Mouse (Mus musculus) MEL-GATA-1-ER (cell line): ENCODE data around the gene Hyal5.

ENCODE experiments used
- DNase-seq: peaks from one replicate; pipeline ENCODE4 v3.0.0-alpha.2; 2012; ENCODE audit warnings: low read depth; ENCODE audit errors: extremely low read depth

Hyal5 gene

GRCm38 (mm10) chr6:24857697-24858096 is at the start of gene Hyal5:
Hyal5 (plus strand) TSS chr6:24857997.
- DNase-seq, result no peak

GRCm38 (mm10) chr6:24822070-24822469 is 35.7 kb upstream of the Hyal5 start:
- DNase-seq, result no peak

GRCm38 (mm10) chr6:24860320-24860719 is 2.5 kb downstream of the Hyal5 start:
- no peak for DNase-seq

- no peak for DNase-seq
Observed at GRCm38 (mm10) chr6:24863649-24864048, 5.9 kb downstream of the Hyal5 start.

- peak; percentile 54 for DNase-seq
Observed at GRCm38 (mm10) chr6:24894146-24894873, 36.5 kb downstream of the Hyal5 start.

- no peak for DNase-seq
Observed at GRCm38 (mm10) chr6:24894874-24895183, 37.0 kb downstream of the Hyal5 start.

- DNase-seq, result no peak
Observed at GRCm38 (mm10) chr6:24905101-24905500, 47.3 kb downstream of the Hyal5 start.

- DNase-seq, result no peak
Observed at GRCm38 (mm10) chr6:24907824-24908223, 50.0 kb downstream of the Hyal5 start.

- no peak for DNase-seq
Observed at GRCm38 (mm10) chr6:24910016-24910727, 52.4 kb downstream of the Hyal5 start.

GRCm38 (mm10) chr6:24910728-24911105 is 52.9 kb downstream of the Hyal5 start:
- no peak for DNase-seq

GRCm38 (mm10) chr6:24913591-24913990 is 55.8 kb downstream of the Hyal5 start:
- DNase-seq, result no peak

- DNase-seq, result no peak
Observed at GRCm38 (mm10) chr6:24925076-24925785, 67.4 kb downstream of the Hyal5 start.
